Mouse (Mus musculus): ENCODE data around the gene Otub2.

Gene Otub2

DNA sequence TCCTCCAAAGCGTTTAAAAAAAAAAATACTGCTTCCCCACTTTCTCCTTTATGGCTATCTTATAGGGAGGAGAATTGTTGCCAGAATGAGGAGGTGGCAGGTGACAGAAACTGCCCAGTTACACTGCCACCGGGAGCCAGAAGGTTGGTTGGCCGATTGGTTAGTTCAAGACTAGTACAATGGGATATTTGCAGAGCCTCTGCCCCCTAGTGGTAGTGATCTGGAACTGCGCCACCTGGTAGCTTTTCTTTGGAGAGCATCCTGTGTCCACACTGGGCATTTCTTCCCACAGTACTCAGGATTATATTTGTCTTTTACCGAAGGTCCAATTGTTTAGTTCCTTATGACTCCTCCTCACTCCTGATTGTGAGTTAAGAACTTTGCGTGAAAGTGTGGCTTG, 16.8 kb upstream of the Otub2 start:
- peak; percentile 39 for DNase-seq (ENCODE audit: low spot score)

DNA sequence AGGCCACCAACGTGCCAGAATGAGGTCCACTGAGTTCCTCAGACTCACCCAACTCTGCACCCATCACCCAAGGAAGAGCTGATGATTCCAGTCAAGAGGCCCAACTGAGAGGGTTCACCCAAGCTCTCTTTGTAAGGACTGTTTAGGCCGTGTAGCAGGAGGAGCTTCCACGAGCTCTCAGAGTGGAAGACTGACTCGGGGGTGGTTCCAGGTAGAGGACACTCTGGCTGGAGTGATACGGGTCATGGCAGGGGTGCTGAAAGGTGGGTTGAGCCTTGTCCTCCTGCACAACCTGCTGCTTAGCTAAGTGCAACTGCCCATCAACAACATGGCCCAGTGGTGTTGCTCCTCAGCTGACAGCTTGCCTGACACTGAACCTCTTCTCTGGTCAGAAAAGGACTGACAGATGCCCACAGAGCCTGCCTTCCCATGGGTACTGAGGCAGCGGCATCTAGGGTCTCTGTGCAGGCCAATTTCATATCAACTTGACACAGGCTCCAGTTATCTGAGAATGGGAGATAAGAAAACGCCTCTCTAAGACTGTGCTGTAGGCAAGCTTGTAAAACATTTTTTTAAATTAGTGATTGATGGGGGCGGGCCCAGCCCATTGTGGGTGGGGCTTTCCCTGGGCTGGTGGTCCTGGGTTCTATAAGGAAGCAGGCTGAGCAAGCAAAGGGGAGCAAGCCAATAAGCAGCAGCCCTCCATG, 14.8 kb upstream of the Otub2 start:
- DNase-seq (ENCODE audit: low spot score) = no peak

DNA sequence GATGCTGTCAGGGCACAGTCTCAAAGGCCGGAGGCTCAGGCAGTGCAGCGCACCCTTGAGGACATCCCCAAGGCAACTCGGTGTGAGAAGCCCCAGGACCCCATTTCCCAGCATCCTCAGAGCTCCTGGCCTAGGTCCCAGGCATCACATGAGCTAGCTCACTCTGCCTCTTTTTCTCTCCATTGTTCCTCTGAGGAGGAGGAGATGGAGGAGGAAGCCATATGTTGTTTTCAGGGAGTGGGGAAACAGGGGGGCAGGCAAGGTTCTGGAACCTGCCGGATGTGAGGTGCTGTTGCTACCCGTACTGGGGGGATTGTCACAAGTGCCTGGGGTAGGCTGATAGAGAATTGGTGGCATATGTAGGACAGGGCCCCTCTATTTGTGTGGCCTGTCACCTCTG, 12.4 kb upstream of the Otub2 start:
- no peak for DNase-seq (ENCODE audit: low spot score)

DNA sequence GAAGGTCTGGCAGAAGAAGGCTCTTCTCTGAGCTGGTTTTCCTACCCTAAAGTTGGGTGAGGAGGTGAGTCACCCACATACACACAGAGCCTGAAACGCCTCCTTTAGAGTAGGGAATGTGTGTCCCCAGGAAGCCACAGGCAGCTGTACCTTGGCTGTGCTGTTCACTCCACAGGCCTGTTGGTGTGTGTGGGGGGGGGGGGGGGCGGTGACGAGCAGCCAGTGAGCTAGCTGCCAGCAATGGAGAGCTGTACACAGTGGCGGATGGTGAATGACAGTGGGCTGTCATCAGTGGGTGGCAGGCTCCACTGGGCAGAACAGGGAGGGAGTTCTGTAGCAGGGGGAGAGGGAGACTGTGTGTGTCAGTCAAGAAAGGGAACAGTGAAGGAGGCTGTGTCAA, 11.7 kb upstream of the Otub2 start:
- DNase-seq (ENCODE audit: low spot score) = no peak

DNA sequence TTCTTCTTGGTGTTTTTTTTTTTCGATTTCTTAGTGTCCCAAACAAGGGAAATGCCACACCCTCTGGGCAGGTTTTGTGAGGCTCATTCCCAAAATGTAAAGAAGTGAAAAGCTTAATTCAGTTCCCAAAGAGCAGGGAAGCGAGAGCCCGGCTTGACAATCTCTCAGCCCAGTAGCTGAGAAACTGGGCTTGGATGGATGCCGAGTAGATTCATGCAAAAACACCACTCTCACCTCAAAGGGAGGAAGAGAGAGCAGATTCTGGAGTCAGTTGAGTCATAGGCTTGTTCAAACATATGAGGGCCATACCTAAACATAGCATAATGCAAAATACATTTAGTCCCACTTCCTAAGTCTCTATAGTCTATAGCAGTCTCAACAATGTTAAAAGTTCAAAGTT, 8.3 kb upstream of the Otub2 start:
- DNase-seq (ENCODE audit: low spot score) = no peak

DNA sequence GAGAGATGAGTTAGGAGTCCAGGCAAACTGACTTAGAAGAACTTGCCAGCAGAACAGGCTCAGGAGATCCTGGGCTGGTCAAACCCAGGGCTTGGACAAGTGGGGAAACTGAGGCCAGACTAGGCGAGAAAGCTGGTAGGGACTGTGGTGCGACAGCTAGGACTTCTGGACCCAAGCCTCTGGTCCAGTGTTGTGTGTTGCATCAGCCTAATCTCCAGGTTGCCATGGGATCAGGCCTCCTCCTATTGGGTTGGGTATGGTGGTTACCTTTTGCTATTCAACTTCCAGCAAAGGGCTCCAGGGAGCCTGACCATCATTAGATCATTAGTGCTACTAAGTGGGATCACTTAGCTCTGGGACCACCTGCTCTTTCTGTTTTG, 856 bp downstream of the Otub2 start:
- DNase-seq (ENCODE audit: low spot score) = no peak

DNA sequence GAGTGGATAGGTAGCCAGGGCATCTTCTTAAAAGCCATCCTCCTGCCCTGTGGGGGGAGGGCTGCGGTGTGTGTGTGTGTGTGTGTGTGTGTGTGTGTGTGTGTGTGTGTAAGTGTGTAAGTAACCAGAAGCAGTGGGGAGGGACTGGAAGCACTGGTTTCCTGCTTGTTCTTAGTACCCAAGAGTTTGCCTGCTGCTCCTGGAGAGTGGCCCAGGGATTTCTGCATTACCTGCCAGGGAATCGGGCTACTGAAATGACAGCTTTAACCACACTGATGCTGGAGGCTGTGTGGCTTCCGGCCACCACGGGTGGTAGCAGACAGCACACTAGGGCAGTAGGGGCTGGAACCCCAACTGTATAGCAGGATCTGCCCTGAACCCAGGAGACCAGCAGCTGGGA, 1.5 kb downstream of the Otub2 start:
- DNase-seq (ENCODE audit: low spot score) = no peak

DNA sequence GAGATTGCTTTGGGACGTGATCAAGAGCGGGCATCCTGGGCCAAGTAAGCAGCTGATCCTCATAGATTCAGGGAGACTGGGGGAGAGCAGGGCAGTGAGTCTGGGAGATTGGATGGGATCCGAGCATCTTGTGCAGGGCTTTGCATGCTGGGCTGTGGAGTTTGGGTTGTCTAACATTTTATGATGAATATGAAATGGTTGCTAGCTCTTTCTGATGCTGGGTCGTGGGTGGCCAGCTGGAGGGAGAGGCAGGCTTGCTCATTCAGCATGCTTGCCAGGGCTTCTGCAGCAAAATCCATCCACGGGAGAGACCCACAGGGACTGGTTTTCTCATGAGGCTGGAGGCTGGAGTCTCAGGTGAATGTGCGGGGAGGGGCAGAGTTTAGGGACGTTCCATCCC, 2.6 kb downstream of the Otub2 start:
- no peak for DNase-seq (ENCODE audit: low spot score)

DNA sequence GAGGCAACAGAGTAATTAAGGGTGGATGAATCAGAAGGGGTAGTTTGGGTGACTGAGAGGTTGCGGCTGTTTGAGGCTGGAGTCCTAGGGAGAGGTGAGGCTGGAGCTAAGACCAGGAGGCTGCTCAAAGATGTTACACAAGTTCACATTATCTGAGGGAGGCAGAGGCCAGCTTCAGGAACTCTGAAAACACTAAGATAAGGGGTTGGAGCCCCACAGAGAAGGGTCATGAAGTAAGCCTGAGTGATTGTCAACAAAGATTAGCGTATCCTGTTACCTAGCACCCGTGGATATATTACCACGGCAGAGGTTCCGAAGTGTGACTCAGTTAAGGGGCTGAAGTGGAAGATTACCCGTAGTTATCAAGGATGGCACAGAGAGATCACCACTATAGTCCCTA, 5.0 kb downstream of the Otub2 start:
- DNase-seq (ENCODE audit: low spot score) = no peak

DNA sequence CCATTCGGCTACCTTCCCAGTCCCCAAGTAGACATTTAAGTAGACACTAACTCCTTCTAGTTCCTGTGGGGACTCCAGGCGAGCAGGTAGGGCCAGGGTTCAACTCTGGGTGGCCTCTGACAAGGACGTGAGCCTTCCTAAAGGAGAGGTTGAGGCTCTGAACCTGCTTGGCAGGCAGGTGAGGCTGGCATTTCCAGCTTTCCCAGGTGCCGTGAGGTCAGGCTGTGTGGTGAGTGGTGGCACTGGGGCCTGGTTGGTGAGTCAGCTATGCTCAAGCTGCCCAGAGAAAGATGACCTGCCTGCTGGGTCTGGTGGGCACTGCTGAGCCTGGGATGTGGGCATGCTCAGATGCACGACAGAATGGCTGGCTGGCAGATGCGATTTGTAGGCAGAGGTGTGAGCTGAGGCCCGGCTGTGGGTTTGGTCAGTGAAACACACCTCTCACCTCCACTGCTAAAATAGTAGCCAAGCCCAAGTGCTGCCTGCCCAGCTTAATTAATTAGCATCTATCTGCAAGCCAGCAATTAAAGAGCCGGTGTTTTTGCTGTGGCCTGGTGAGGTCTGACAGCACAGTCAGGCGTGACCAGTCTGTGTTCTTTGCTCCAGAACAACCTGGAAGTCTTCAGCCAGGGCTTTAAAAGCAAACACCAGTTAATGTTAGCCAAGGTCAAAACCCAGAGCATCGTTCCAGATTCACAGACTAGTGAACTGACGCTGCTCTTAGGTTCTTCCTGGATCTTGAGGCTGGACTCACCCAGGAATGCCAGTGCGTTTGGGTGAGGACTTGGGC, 7.2 kb downstream of the Otub2 start:
- DNase-seq (ENCODE audit: low spot score) = no peak

DNA sequence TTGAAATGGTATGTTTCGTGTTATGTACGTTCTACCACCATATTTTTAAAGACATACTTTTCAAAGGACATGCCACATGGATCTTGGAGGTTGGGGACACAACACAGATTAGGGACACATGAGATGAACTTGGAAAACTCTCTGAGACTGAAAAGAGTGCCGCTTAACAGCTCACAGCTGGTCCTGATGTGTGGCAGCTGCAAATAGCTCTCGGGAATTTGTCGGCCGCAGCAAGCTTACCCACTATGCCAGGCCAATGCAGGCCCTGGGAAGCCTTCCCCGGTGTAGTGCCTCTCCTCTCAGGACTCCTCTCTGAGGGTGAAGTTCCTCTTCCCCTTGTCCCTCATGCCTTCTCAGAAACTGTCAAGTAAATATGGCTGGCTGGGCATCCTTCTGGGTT, 8.3 kb downstream of the Otub2 start:
- no peak for DNase-seq (ENCODE audit: low spot score)

DNA sequence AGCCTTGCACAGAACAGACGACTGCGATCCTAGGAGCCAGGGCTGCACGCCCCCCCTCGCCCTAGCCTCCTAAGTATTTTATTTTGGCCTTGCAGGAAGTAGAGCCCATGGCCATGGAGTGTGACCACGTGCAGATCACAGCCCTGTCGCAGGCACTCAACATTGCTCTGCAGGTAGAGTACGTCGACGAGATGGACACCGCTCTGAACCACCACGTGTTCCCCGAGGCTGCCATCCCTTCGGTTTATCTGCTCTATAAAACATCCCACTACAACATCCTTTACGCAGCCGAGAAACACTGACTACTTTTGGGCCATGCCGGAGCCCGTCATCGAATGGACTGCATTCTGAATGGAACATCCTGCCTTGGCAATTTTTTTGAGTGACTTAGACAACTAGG, 15.6 kb downstream of the Otub2 start:
- DNase-seq (ENCODE audit: low spot score) = no peak

DNA sequence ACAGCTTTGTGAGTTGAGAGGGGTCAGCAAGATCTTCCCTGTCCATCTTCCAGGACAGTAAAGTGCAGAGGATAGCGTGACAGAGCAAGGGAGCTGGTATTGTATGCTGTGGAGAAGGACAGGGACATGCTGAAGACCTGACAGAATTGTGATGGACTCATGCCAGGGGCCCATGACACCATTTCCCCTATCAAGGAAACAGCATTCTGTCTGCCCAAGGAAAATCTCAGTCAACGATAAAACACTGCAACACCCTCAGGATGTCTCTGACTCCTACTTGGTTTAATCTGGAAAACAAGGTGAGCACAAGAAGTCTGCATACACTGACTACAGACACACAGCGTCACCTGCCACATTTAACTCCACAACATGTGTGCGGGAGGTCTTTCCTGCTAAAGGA, 19.2 kb downstream of the Otub2 start, which contains the start of gene 9330161L09Rik:
Gene 9330161L09Rik (minus strand): TSS at position 101 of the 400 bp plus-strand sequence.
- no peak for DNase-seq (ENCODE audit: low spot score)

DNA sequence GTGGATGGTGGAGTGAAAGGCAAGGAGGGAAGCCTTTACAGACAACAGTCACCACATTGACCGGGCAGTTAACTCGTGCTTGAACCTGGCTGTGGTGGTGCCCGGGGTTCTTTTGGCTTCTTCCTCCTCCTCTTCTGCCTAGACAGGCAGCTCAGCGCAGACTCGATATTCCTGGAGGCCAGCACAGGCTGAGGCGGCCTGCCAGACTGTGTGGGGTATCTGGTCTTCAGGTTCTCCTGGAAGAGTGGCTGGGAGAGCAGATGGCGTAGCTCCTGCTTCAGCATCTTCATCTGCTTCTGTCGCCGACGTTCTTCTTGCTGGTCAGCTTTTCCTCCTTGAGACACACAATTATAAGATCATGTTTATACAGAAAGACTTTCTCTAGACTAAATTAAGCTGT, 19.7 kb downstream of the Otub2 start:
- no peak for DNase-seq (ENCODE audit: low spot score)

DNA sequence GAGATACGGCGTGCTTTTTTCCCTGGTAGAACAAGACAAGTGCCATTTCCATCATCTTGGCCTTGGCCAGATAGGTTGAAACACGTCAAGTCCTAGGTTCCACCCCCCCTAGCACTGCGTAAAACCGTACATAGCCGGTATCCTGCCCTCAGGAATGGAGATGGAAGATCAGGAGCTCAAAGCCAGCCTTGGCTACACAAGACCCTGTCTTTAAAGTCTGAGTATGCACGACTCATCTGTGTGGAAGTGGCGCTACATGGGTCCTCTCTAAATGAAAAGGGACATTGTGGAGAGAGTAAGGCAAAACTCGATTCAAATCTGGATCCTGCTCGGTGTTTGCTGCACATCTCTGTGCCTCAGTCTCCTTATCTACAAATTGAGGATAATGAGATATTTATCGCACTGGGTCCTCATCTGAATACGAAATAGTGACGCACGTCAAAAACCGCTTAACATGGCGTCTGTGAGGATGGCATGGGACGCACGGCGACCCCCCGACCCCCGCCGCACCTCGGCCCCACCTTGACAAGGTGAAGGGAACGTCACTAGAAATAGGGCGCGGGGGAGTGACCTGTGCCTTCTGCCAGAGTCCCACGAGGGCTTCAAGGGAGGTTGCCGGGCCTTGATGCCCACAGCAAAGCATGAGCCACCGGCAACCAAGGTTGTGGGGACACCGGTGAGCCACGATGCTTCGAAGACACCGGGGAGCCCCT, 36.7 kb downstream of the Otub2 start:
- DNase-seq (ENCODE audit: low spot score) = no peak

DNA sequence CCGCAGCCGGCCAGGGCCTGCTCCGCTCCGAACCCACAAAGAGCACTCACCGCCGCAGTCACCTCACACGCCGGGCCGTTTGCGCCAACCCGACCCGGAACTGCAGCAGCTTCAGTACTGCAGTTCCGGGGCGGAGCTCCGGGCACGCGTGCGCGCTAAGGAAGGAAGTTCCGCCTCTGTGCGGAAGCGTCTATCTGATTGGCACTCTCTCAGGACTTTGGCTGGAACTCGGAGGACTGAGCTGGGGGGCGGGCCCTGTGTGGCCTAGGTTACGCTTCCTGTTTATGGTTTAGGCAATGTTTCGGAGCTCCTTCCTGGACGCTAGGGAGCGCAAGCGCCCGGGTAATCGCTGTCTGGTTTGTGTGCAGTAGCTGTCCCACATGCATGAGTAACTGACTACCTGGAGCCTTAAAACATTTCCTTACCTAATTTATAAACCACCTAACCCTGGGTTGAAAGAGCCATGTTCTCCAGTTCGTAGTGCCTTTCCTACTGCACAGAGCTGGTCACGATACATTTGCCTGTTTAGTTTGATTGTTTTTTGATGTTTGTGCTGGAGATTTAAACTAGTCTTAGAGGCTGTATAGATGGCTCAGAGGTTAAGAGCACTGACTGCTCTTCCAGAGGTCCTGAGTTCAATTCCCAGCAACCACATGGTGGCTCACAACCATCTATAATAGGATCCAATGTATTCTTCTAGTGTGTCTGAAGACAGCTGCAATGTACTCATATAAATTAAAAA, 37.4 kb downstream of the Otub2 start, which contains the start of gene Ddx24:
Gene Ddx24 (minus strand): TSS at position 102 of the 742 bp plus-strand sequence.
- peak; percentile 95 for DNase-seq (ENCODE audit: low spot score)

DNA sequence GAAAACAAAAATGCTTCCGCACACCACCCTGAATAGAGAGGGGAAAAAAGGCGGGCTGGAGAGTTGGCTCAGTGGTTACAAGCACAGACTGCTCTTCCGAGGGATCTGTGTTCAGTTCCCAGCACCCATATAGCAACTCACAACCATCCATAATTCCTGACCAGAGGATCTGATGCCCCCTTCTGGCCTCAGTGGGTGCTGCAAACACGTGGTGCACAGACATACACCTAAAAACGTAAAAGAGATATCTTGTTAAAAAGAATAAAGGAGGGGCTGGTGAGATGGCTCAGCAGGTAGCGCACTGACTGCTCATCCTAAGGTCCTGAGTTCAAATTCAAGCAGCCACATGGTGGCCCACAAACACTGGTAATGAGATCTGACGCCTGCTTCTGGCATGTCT, 38.2 kb downstream of the Otub2 start:
- no peak for DNase-seq (ENCODE audit: low spot score)

DNA sequence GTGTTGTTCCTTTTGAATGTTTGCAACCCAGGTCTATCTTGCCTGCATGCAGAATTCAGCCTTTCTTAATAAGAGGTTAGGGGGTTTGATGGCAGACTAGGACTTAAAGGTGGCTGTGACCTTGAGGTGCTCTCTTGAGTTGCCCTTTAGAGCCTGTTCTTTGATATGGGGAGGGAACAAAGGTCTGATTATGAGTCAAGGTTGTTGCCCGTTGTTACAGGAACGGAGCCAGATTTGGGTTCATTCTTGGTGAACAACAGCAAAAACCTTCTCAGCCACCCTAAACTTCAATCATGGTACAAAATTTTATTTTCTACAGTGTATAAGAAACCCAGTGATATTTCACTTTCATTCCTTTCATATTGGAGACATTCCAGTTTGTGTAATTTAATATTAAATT, 44.9 kb downstream of the Otub2 start:
- DNase-seq (ENCODE audit: low spot score) = no peak

DNA sequence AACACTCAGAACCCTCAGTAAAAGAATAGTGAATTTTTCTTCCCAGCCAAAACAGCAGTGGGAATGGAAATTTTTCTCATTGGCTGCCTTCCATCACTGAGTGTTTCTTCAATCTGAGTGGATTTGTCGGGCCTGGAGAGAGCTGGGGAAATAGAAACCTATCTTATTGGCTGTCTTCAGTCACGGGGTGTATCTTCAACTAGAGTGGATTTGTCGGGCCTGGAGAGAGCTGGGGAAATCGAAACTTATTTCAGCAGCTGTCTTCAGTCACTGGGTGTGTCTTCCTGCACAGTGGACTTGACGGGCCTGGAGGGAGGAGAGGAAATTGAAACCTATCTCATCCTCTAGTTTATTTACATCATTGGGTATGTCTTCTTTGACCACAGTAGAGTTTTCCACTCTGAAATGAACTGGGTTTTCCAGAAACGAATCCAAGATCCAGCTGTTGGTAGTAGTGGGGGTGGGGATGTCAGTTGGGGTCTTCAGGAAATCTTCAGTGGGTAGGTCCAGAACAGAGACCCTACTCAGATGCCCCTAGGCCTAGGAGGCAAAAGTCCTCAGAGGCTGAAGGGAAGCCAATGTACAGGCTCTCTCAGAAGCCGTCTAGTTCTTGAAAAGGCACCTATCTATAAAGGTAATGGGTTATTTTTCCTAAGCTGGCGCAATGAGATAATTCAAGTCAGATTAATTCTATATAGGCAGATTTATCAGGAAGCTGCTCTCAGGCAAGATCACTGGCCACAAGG, 45.7 kb downstream of the Otub2 start, which contains the start of gene Ifi27:
Gene Ifi27 (plus strand): TSS at position 226 of the 746 bp plus-strand sequence.
- peak; percentile 63 for DNase-seq (ENCODE audit: low spot score)

DNA sequence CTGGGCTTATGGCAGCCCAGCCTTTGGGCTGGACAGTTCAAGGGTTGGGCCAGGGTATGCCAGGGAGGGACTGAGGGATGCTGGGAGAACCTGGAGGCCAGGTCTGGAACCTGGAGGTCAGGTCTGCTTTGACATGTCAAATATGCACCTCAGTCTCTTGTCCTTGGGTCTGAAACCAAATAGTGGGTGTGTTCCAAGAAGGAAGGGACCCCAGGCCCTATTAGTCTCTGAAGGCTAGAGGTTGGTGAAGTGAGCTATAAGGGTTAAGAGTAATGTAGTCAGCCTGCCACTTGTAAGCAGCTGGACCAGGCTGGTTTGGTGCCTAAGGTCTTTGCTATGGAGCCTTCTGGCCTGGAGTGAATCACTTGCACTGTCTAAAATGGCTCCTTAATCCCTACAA, 46.4 kb downstream of the Otub2 start:
- no peak for DNase-seq (ENCODE audit: low spot score)

DNA sequence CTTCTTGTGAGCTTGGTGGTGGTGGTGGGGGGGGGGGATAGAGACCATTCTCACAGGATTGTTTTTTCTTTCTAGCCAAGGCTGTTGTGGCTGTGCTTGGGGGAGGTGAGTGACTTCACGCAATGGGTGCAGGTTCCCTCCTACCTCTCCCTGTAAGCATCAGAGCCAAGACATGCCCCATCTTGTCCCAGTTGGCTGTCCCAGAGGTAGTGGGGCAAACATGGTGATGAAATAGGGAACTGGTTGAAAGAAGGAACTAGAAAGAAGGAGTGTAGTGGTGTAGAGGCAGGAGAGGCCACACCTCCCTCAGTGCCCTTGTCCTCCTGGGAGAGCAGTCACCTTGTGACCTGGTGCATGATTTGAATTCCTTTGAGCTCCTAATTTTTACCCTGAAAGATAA, 49.1 kb downstream of the Otub2 start:
- no peak for DNase-seq (ENCODE audit: low spot score)
